In genomic region chr9:44085276-44085675, GRCm38 (mm10) we compare ENCODE assay signal across 8 mouse cellular contexts. TPM values are rescaled to one million over a fixed set of nuclear protein-coding genes. Genes with fewer than 3 reads are reported as not detected.
A peak's percentile ranks its signal among the peaks of the same experiment; 100 is the strongest.
DNase-seq lines count a peak whose midpoint lies in the region; ATAC-seq and TF ChIP-seq lines count a peak whose summit lies in the region.

No protein-coding gene starts in this region.

- peaks cover 88% of the 10 kb centered on the region for H3K4me1 ChIP-seq in heart, embryonic 10.5 days
- H3K4me1 ChIP-seq in G1E (ENCODE audit: insufficient read depth, low read depth, low read length) = peaks cover 51% of the 10 kb centered on the region
- peaks cover 46 to 75% of the 10 kb centered on the region in 2 experiments for H3K4me1 ChIP-seq in heart, embryonic 14.5 days (ENCODE audit: control insufficient read depth in 2 of 2, insufficient read depth in 2 of 2, low read length in 2 of 2)

- WGBS in heart, embryonic 10.5 days = 4% methylated on average over 10 of the region's 10 CpGs
- 7% methylated on average over 10 of the region's 10 CpGs for WGBS in heart, embryonic 14.5 days
- 22% methylated on average over 10 of the region's 10 CpGs for WGBS in macrophage (ENCODE audit: missing documents)

- H3K36me3 ChIP-seq in heart, embryonic 10.5 days = peaks cover 16% of the 10 kb centered on the region
- H3K36me3 ChIP-seq in G1E (replicated peaks) = peaks cover 6% of the 10 kb centered on the region
- H3K36me3 ChIP-seq in heart, embryonic 14.5 days (ENCODE audit: control insufficient read depth, insufficient read depth, low read length) = peaks cover 14% of the 10 kb centered on the region
- no peaks in the 10 kb centered on the region for H3K36me3 ChIP-seq in macrophage (ENCODE audit: inconsistent target)

- no peak for ATAC-seq in G1E (ENCODE audit: extremely low read depth, insufficient number of reproducible peaks, low FRiP score, poor library complexity, severe bottlenecking)
- ATAC-seq in heart, embryonic 14.5 days (ENCODE audit: insufficient number of reproducible peaks, insufficient read depth, low FRiP score, low read depth) = no peak

- no peak for TF ChIP-seq CTCF in G1E (IDR thresholded peaks at IDR 0.05; ENCODE audit: low read depth, low read length)

- H3K27ac ChIP-seq in heart, embryonic 10.5 days = peak overlapping the region; percentile 92
- peak overlapping the region; percentile 61 to 94 for H3K27ac ChIP-seq in heart, embryonic 14.5 days (replicated peaks in 1 of 2; ENCODE audit: control insufficient read depth in 1 of 2, insufficient read depth in 1 of 2, low read depth in 2 of 2, low read length in 2 of 2)
- no peak overlapping the region for H3K27ac ChIP-seq in macrophage

- no peaks in the 10 kb centered on the region for H3K9me3 ChIP-seq in heart, embryonic 10.5 days
- no peaks in the 10 kb centered on the region for H3K9me3 ChIP-seq in G1E (replicated peaks)
- H3K9me3 ChIP-seq in heart, embryonic 14.5 days (ENCODE audit: control insufficient read depth, low read length) = no peaks in the 10 kb centered on the region

- H3K79me2 ChIP-seq in macrophage (ENCODE audit: inconsistent target) = no peaks in the 10 kb centered on the region

- DNase-seq in heart, embryonic 10.5 days (ENCODE audit: low spot score) = no peak
- no peak for DNase-seq in heart, adult 8-10 months (ENCODE audit: low spot score)
- no peak for DNase-seq in G1E (ENCODE audit: low spot score)
- DNase-seq in adrenal gland, postnatal 14 days = no peak
- no peak for DNase-seq in layer of hippocampus, postnatal 36 days
- no peak for DNase-seq in frontal cortex, postnatal 10 days (ENCODE audit: low spot score in 2 of 2)

- peaks cover 31% of the 10 kb centered on the region; the same call in 1 of the 2 replicates for H3K27me3 ChIP-seq in heart, embryonic 10.5 days (ENCODE audit: insufficient read depth, poor library complexity, severe bottlenecking)
- H3K27me3 ChIP-seq in G1E (ENCODE audit: insufficient read depth, low read length) = peaks cover 31% of the 10 kb centered on the region
- no peaks in the 10 kb centered on the region; the same call in 1 of the 2 replicates for H3K27me3 ChIP-seq in heart, embryonic 14.5 days (ENCODE audit: control insufficient read depth, insufficient read depth, low read length)

- H3K9ac ChIP-seq in heart, embryonic 14.5 days (ENCODE audit: low read length) = peak overlapping the region; percentile 96

- peak overlapping the region; percentile 78 for H3K4me3 ChIP-seq in heart, embryonic 10.5 days
- H3K4me3 ChIP-seq in G1E (ENCODE audit: low read depth, low read length) (peak overlapping the region; percentile 72), macrophage (ENCODE audit: inconsistent target) (peak overlapping the region; percentile 6; the same call in 1 of the 2 replicates)
- peak overlapping the region; percentile 72 to 75 for H3K4me3 ChIP-seq in heart, embryonic 14.5 days (ENCODE audit: control insufficient read depth in 1 of 2, insufficient read depth in 1 of 2, low read depth in 1 of 2, low read length in 2 of 2)

- peak overlapping the region; percentile 96 for H3K4me2 ChIP-seq in heart, embryonic 14.5 days (ENCODE audit: low read length)

RNA-seq across cellular contexts. Expression of gene Mfrp, which starts 16.3 kb away (rescaled TPM):
- polyA plus RNA-seq in heart, embryonic 10.5 days (2016; fragmentation: Nextera tagmentation; extraction: Ambion mirVana) = 0.21 TPM in 1 of 2 replicates, not detected in the other
- not detected for total RNA-seq in heart, adult 8-10 months (2022)
- total RNA-seq in G1E (2014; fragmentation: Nextera tagmentation) (not detected in 2 replicates), G1E (2017) (not detected in 2 replicates)
- polyA plus RNA-seq in G1E (2012) (not detected in 2 replicates), macrophage (2018) (not detected in 3 replicates)
- polyA plus RNA-seq in heart, embryonic 14.5 days (2014; fragmentation: Nextera tagmentation; extraction: Ambion mirVana) = not detected in 2 replicates
- total RNA-seq in macrophage (2018; cell fraction: chromatin; rRNA removed) = not detected
- total RNA-seq in macrophage (2018; cell fraction: cytosol; rRNA removed) = not detected
- total RNA-seq in macrophage (2018; cell fraction: nucleus; rRNA removed) = not detected
- not detected in 2 replicates for total RNA-seq in adrenal gland, postnatal 14 days (2021)
- total RNA-seq in layer of hippocampus, postnatal 36 days (2021) = 1 to 10 TPM in 1 of 2 experiments, under 1 TPM in 1; 0.17 to 2.5 TPM

RNA-seq across cellular contexts. Expression of gene Usp2, which starts 18.5 kb away (rescaled TPM):
- polyA plus RNA-seq in heart, embryonic 10.5 days (2016; fragmentation: Nextera tagmentation; extraction: Ambion mirVana) = 36.1 and 59.0 TPM in 2 replicates
- 100 to 1,000 TPM; 160 to 205 (median 195) TPM for total RNA-seq in heart, adult 8-10 months (2022)
- total RNA-seq in G1E (2014; fragmentation: Nextera tagmentation) (8.3 and 20.1 TPM in 2 replicates), G1E (2017) (8.6 and 12.3 TPM in 2 replicates)
- polyA plus RNA-seq in G1E (2012) (3.2 and 4.1 TPM in 2 replicates), macrophage (2018) (0.59 to 3.4 TPM (median 2.0 TPM) in 3 replicates)
- 73.5 and 80.7 TPM in 2 replicates for polyA plus RNA-seq in heart, embryonic 14.5 days (2014; fragmentation: Nextera tagmentation; extraction: Ambion mirVana)
- 1 to 10 TPM in 8 of 26 experiments, under 1 TPM in 13, not detected in 5; 0.37 to 3.1 (median 0.86) TPM for total RNA-seq in macrophage (2018; cell fraction: chromatin; rRNA removed)
- total RNA-seq in macrophage (2018; cell fraction: cytosol; rRNA removed) = 1 to 10 TPM in 23 of 26 experiments, under 1 TPM in 3; 0.47 to 2.5 (median 1.4) TPM
- total RNA-seq in macrophage (2018; cell fraction: nucleus; rRNA removed) = 1 to 10 TPM in 20 of 26 experiments, under 1 TPM in 5, not detected in 1; 0.35 to 6.1 (median 1.5) TPM
- 49.5 and 54.9 TPM in 2 replicates for total RNA-seq in adrenal gland, postnatal 14 days (2021)
- 10 to 100 TPM; 66.2 to 74.9 TPM for total RNA-seq in layer of hippocampus, postnatal 36 days (2021)

RNA-seq across cellular contexts. Expression of gene C1qtnf5, which starts 21.8 kb away (rescaled TPM):
- polyA plus RNA-seq in heart, embryonic 10.5 days (2016; fragmentation: Nextera tagmentation; extraction: Ambion mirVana) = 0.50 TPM in 1 of 2 replicates, not detected in the other
- total RNA-seq in heart, adult 8-10 months (2022) = 10 to 100 TPM in 1 of 4 experiments, 1 to 10 TPM in 3; 7.6 to 12.9 (median 8.9) TPM
- not detected in 2 replicates for total RNA-seq in G1E (2014; fragmentation: Nextera tagmentation)
- 0.29 TPM in 1 of 2 replicates, not detected in the other for total RNA-seq in G1E (2017)
- 0.21 TPM in 1 of 2 replicates, not detected in the other for polyA plus RNA-seq in G1E (2012)
- polyA plus RNA-seq in heart, embryonic 14.5 days (2014; fragmentation: Nextera tagmentation; extraction: Ambion mirVana) = 2.3 and 2.7 TPM in 2 replicates
- 1 to 10 TPM in 1 of 26 experiments, not detected in 25; 2.3 TPM for total RNA-seq in macrophage (2018; cell fraction: chromatin; rRNA removed)
- total RNA-seq in macrophage (2018; cell fraction: cytosol; rRNA removed) = not detected
- total RNA-seq in macrophage (2018; cell fraction: nucleus; rRNA removed) = not detected
- not detected in 3 replicates for polyA plus RNA-seq in macrophage (2018)
- total RNA-seq in adrenal gland, postnatal 14 days (2021) = 11.1 and 14.9 TPM in 2 replicates
- 10 to 100 TPM; 17.0 to 17.6 TPM for total RNA-seq in layer of hippocampus, postnatal 36 days (2021)

RNA-seq across cellular contexts. Expression of gene Gm49380, which starts 28.0 kb away (rescaled TPM):
- polyA plus RNA-seq in heart, embryonic 10.5 days (2016; fragmentation: Nextera tagmentation; extraction: Ambion mirVana) = 0.07 and 0.18 TPM in 2 replicates
- total RNA-seq in heart, adult 8-10 months (2022) = under 1 TPM; 0.11 to 0.47 (median 0.30) TPM
- not detected in 2 replicates for total RNA-seq in G1E (2014; fragmentation: Nextera tagmentation)
- total RNA-seq in G1E (2017) = 0.12 and 0.27 TPM in 2 replicates
- polyA plus RNA-seq in G1E (2012) = 0.15 TPM in 1 of 2 replicates, not detected in the other
- 0.07 and 0.08 TPM in 2 replicates for polyA plus RNA-seq in heart, embryonic 14.5 days (2014; fragmentation: Nextera tagmentation; extraction: Ambion mirVana)
- under 1 TPM in 9 of 26 experiments, not detected in 17; 0.31 to 0.88 (median 0.60) TPM for total RNA-seq in macrophage (2018; cell fraction: chromatin; rRNA removed)
- under 1 TPM in 2 of 26 experiments, not detected in 24; 0.03 to 0.10 TPM for total RNA-seq in macrophage (2018; cell fraction: cytosol; rRNA removed)
- 1 to 10 TPM in 1 of 26 experiments, under 1 TPM in 5, not detected in 20; 0.20 to 1.1 (median 0.42) TPM for total RNA-seq in macrophage (2018; cell fraction: nucleus; rRNA removed)
- 0.06 TPM in 1 of 3 replicates, not detected in the others for polyA plus RNA-seq in macrophage (2018)
- 0.15 and 0.52 TPM in 2 replicates for total RNA-seq in adrenal gland, postnatal 14 days (2021)
- total RNA-seq in layer of hippocampus, postnatal 36 days (2021) = under 1 TPM; 0.35 to 0.61 TPM

RNA-seq across cellular contexts. Expression of gene Rnf26, which starts 28.0 kb away (rescaled TPM):
- 53.6 and 55.8 TPM in 2 replicates for polyA plus RNA-seq in heart, embryonic 10.5 days (2016; fragmentation: Nextera tagmentation; extraction: Ambion mirVana)
- 1 to 10 TPM; 5.2 to 7.0 (median 6.4) TPM for total RNA-seq in heart, adult 8-10 months (2022)
- total RNA-seq in G1E (2014; fragmentation: Nextera tagmentation) (40.6 and 46.9 TPM in 2 replicates), G1E (2017) (10.5 and 11.4 TPM in 2 replicates)
- polyA plus RNA-seq in G1E (2012) (29.7 and 41.9 TPM in 2 replicates), macrophage (2018) (13.3 to 20.0 TPM (median 18.3 TPM) in 3 replicates)
- 30.4 and 32.9 TPM in 2 replicates for polyA plus RNA-seq in heart, embryonic 14.5 days (2014; fragmentation: Nextera tagmentation; extraction: Ambion mirVana)
- 10 to 100 TPM in 3 of 26 experiments, 1 to 10 TPM in 23; 1.3 to 18.0 (median 5.5) TPM for total RNA-seq in macrophage (2018; cell fraction: chromatin; rRNA removed)
- total RNA-seq in macrophage (2018; cell fraction: cytosol; rRNA removed) = 10 to 100 TPM; 12.9 to 29.2 (median 20.3) TPM
- total RNA-seq in macrophage (2018; cell fraction: nucleus; rRNA removed) = 10 to 100 TPM in 22 of 26 experiments, 1 to 10 TPM in 4; 6.6 to 28.0 (median 14.0) TPM
- total RNA-seq in adrenal gland, postnatal 14 days (2021) = 27.5 and 31.8 TPM in 2 replicates
- total RNA-seq in layer of hippocampus, postnatal 36 days (2021) = 10 to 100 TPM; 28.4 to 28.6 TPM

Comparison
In these comparisons a context has a peak if more than half of its experiments do, and no peak if none do; other contexts are left out.
1. H3K4me3 ChIP-seq: peak in every context shown above with its lines; median percentile 78 in heart, embryonic 10.5 days; 74 in heart, embryonic 14.5 days; 72 in G1E; 6 in macrophage.